ENCODE assay signal across 19 mouse cellular contexts in genomic region chr6:128181176-128181575, GRCm38 (mm10). TPM values are rescaled to one million over a fixed set of nuclear protein-coding genes. Genes with fewer than 3 reads are reported as not detected.
DNase-seq lines count a peak whose midpoint lies in the region; ATAC-seq and TF ChIP-seq lines count a peak whose summit lies in the region.
"Had no signal": no experiment of that assay in that cellular context is flagged by ENCODE, and none has a peak within 500 bp of the region (broad histone marks: within the 10 kb centered on the region; RNA-seq: fewer than 3 reads in every experiment).

No protein-coding gene starts in this region.

- no peak overlapping the region for H3K9ac ChIP-seq in lung, postnatal 0 days (replicated peaks; ENCODE audit: low read depth)
- H3K9ac ChIP-seq: embryonic facial prominence, embryonic 12.5 days; forebrain, embryonic 13.5 days; forebrain, embryonic 15.5 days; forebrain, postnatal 0 days had no signal

- TF ChIP-seq CTCF in lung, postnatal 0 days (IDR thresholded peaks at IDR 0.05) = no peak

- H3K4me3 ChIP-seq in heart, embryonic 10.5 days = no peak overlapping the region
- no peak overlapping the region for H3K4me3 ChIP-seq in lung, postnatal 0 days (ENCODE audit: low read depth, low read length)
- no peak overlapping the region for H3K4me3 ChIP-seq in limb, embryonic 10.5 days
- H3K4me3 ChIP-seq: embryonic facial prominence, embryonic 10.5 days; embryonic facial prominence, embryonic 12.5 days; forebrain, embryonic 13.5 days; forebrain, embryonic 15.5 days had no signal

- H3K27me3 ChIP-seq in heart, embryonic 10.5 days (ENCODE audit: insufficient read depth, poor library complexity, severe bottlenecking) = 0 out of 2 replicates have a peak, but pooled peaks cover 7% of the 10 kb centered on the region
- H3K27me3 ChIP-seq in lung, postnatal 0 days (replicated peaks; ENCODE audit: insufficient read depth, low read length) = no peaks in the 10 kb centered on the region
- no peaks in the 10 kb centered on the region for H3K27me3 ChIP-seq in limb, embryonic 10.5 days (ENCODE audit: low read depth, poor library complexity, severe bottlenecking)
- H3K27me3 ChIP-seq: embryonic facial prominence, embryonic 12.5 days; forebrain, embryonic 13.5 days; forebrain, embryonic 15.5 days had no signal

- no peak overlapping the region for H3K4me2 ChIP-seq in lung, postnatal 0 days (replicated peaks; ENCODE audit: low read depth, low read length)
- H3K4me2 ChIP-seq: embryonic facial prominence, embryonic 12.5 days; forebrain, embryonic 13.5 days; forebrain, embryonic 15.5 days had no signal

- WGBS in heart, embryonic 10.5 days = 54% methylated on average over 5 of the region's 5 CpGs
- 42% methylated on average over 5 of the region's 5 CpGs for WGBS in lung, postnatal 0 days
- 83% methylated on average over 5 of the region's 5 CpGs for WGBS in limb, embryonic 10.5 days

- peak; percentile 11 to 16 for DNase-seq in adrenal gland, postnatal 36 days
- no peak for DNase-seq in adrenal gland, postnatal 14 days
- DNase-seq in heart, embryonic 10.5 days (ENCODE audit: low spot score) = peak; percentile 55
- no peak for DNase-seq in heart, postnatal 36 days
- DNase-seq in lung, postnatal 0 days (ENCODE audit: low spot score) = peak; percentile 24
- DNase-seq in lung, postnatal 10 days = no peak
- DNase-seq in limb, embryonic 10.5 days (ENCODE audit: low spot score) = no peak
- DNase-seq in cerebellum, adult 11-12 months = no peak
- DNase-seq: adrenal gland, postnatal 10 days; cerebellum, adult 11 months; cerebellum, adult 2 months; cerebellum, adult 9-10 months; cerebellum, postnatal 10 days; cerebellum, postnatal 25 days; forebrain, postnatal 0 days had no signal

- no peaks in the 10 kb centered on the region for H3K9me3 ChIP-seq in heart, embryonic 10.5 days
- H3K9me3 ChIP-seq in lung, postnatal 0 days (ENCODE audit: low read length) = no peaks in the 10 kb centered on the region
- no peaks in the 10 kb centered on the region for H3K9me3 ChIP-seq in limb, embryonic 10.5 days (replicated peaks)
- H3K9me3 ChIP-seq: embryonic facial prominence, embryonic 10.5 days; embryonic facial prominence, embryonic 12.5 days; forebrain, embryonic 13.5 days; forebrain, embryonic 15.5 days had no signal

- intact Hi-C loops in heart, postnatal 36 days (cut with DNase I) = no loop called here

- TF ChIP-seq EP300 in lung, postnatal 0 days (IDR thresholded peaks at IDR 0.05) = no peak

- no peak overlapping the region for H3K27ac ChIP-seq in heart, embryonic 10.5 days
- H3K27ac ChIP-seq in lung, postnatal 0 days (ENCODE audit: low read length) = no peak overlapping the region
- peak overlapping the region; percentile 19; the same call in 1 of the 2 replicates for H3K27ac ChIP-seq in limb, embryonic 10.5 days
- H3K27ac ChIP-seq: embryonic facial prominence, embryonic 10.5 days; embryonic facial prominence, embryonic 12.5 days; forebrain, embryonic 13.5 days; forebrain, embryonic 15.5 days had no signal

- peaks cover 8% of the 10 kb centered on the region; the same call in 1 of the 2 replicates for H3K4me1 ChIP-seq in heart, embryonic 10.5 days
- no peaks in the 10 kb centered on the region for H3K4me1 ChIP-seq in lung, postnatal 0 days (ENCODE audit: insufficient read depth, low read depth, low read length)
- peaks cover 4% of the 10 kb centered on the region; the same call in 1 of the 2 replicates for H3K4me1 ChIP-seq in limb, embryonic 10.5 days
- H3K4me1 ChIP-seq: embryonic facial prominence, embryonic 12.5 days; forebrain, embryonic 13.5 days; forebrain, embryonic 15.5 days had no signal

- ATAC-seq in lung, postnatal 0 days = no peak
- ATAC-seq: forebrain, embryonic 13.5 days; forebrain, embryonic 15.5 days had no signal

- H3K36me3 ChIP-seq in heart, embryonic 10.5 days = no peaks in the 10 kb centered on the region
- H3K36me3 ChIP-seq in lung, postnatal 0 days (ENCODE audit: insufficient read depth, low read length) = no peaks in the 10 kb centered on the region
- H3K36me3 ChIP-seq in limb, embryonic 10.5 days = no peaks in the 10 kb centered on the region
- H3K36me3 ChIP-seq: embryonic facial prominence, embryonic 10.5 days; embryonic facial prominence, embryonic 12.5 days; forebrain, embryonic 15.5 days had no signal

RNA-seq across cellular contexts. Expression of gene Tspan9, which starts 37.8 kb away (rescaled TPM):
- 10 to 100 TPM; 52.0 to 57.2 TPM for total RNA-seq in adrenal gland, postnatal 36 days (2021)
- 53.9 and 59.0 TPM in 2 replicates for total RNA-seq in adrenal gland, postnatal 14 days (2021)
- 111 and 177 TPM in 2 replicates for polyA plus RNA-seq in heart, embryonic 10.5 days (2016; fragmentation: Nextera tagmentation; extraction: Ambion mirVana)
- 100 to 1,000 TPM in 1 of 2 experiments, 10 to 100 TPM in 1; 80.9 to 113 TPM for total RNA-seq in heart, postnatal 36 days (2021)
- 136 and 158 TPM in 2 replicates for polyA plus RNA-seq in lung, postnatal 0 days (2015; fragmentation: Nextera tagmentation; extraction: Ambion mirVana)
- polyA plus RNA-seq in limb, embryonic 10.5 days (2016; fragmentation: Nextera tagmentation; extraction: Ambion mirVana) = 61.2 and 78.5 TPM in 2 replicates

Comparison
In these comparisons a context has a peak if more than half of its experiments do, and no peak if none do; other contexts are left out.
1. DNase-seq: peak in adrenal gland, postnatal 36 days (2 of 2), heart, embryonic 10.5 days (single experiment) and lung, postnatal 0 days (single experiment); none in adrenal gland, postnatal 14 days (single experiment), heart, postnatal 36 days (0 of 2), lung, postnatal 10 days (single experiment), limb, embryonic 10.5 days (single experiment) and cerebellum, adult 11-12 months (single experiment).